Mouse (Mus musculus): Measurements from ENCODE around the gene Cd82. TPM values are rescaled to one million over a fixed set of nuclear protein-coding genes. Genes with fewer than 3 reads are reported as not detected.

Cd82 gene
- polyA plus RNA-seq, 1 experiment from 2014 or later = 90.1 TPM

DNA sequence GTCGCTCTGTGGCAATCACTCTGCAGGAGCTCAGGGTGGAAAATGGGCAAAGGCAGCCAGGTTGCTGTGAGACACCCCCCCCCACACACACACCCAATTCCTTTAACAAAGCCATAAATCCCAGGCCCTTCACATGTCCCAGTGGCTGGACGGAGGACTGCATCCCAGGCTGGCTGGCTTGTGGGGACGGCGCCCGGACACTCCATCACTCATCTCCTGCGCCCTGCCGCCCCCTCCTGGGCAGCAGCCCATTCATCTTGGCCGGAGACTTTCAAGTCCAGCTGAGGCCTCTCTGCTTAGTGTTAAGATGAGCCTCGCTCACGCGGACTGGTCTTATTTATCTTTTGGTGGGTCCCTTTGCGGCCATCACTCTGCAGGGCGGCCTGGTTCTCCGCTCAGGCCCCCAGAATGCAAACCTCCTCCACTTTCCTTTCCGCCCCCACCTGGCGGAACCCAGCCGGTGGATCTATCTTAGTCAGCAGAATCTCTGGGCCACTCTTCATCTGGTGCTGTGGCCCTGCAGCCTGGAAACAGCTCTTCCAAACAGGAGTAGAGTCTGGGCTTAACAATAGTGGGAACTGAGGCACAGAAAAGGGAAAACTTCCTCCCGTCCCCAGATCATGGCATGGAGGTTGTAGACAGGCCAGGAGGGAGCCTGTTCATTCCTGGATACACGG lies 26.1 kb upstream of the Cd82 start:
- Histone ChIP-seq H3K9me3 (replicated peaks) (no peaks in the 10 kb centered on the region), H3K4me3 (replicated peaks) (no peak overlapping the region), H3K36me3 (no peaks in the 10 kb centered on the region), H3K27me3 (peaks cover 9% of the 10 kb centered on the region; the same call in 1 of the 2 replicates), H3K27ac (no peak overlapping the region), H3K4me1 (replicated peaks) (no peaks in the 10 kb centered on the region), H3K4me2 (no peak overlapping the region), H3K9ac (no peak overlapping the region)
- ATAC-seq (ENCODE audit: low read depth) (no peak), DNase-seq (no peak)
- WGBS (ENCODE audit: insufficient replicate concordance) = 45% methylated on average over 19 of the region's 19 CpGs

DNA sequence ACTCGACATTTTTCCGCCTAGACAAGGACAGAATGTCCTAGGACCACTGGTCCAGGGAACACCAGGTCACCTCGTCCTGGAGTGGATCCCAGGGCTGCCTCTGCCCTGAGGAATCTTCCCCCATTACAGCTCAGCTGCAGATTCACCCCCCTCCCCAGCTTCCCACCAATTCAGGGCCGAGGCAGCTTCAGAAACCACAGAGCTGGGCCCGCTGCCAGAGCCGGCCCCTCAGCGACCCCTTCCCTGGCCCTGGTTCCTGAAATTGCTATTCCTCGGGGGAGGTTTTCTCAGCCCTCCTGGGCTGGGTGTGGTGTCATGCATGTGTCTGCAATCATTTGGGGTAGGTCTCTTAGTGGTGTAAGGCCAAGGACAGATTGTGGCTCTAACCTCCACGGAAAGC lies 22.5 kb upstream of the Cd82 start:
- Histone ChIP-seq H3K4me3 (replicated peaks) (no peak overlapping the region), H3K27me3 (peaks cover 9% of the 10 kb centered on the region; the same call in 1 of the 2 replicates), H3K4me2 (no peak overlapping the region), H3K4me1 (replicated peaks) (no peaks in the 10 kb centered on the region), H3K9ac (no peak overlapping the region), H3K36me3 (no peaks in the 10 kb centered on the region), H3K9me3 (replicated peaks) (no peaks in the 10 kb centered on the region), H3K27ac (no peak overlapping the region)
- WGBS (ENCODE audit: insufficient replicate concordance) = 27% methylated on average over 9 of the region's 9 CpGs
- DNase-seq (no peak), ATAC-seq (ENCODE audit: low read depth) (no peak)

DNA sequence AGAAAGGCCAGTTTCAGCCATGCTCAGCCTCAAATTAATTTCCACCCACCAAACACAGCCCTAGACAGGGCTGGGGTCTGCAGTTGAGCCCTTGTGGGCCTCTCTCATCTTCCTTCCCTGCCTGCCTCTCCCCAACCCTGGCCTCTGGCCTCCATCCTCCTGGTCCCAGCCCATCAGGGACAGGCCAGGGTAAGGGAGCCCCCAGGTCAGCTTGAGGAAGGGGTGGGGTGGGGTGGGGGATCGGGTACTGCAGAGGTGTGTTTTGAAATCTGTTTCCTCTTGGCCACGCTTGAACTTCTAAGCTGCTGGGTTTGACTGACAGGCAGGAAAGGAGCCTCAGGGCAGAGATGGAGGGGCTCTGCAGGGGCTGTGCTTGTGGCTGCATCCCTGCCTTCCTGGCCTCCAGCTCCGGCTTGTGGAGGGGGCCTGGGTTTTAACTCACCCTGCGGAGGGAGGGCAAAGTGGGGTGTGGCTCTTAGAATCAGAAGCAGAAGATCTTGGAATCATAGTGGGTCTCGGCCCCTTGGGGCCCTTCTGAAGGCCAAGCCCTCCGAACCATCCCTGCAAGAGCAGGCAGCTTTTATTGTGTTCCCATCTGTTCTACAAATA lies 19.2 kb upstream of the Cd82 start:
- H3K4me3 ChIP-seq (replicated peaks) = no peak overlapping the region

DNA sequence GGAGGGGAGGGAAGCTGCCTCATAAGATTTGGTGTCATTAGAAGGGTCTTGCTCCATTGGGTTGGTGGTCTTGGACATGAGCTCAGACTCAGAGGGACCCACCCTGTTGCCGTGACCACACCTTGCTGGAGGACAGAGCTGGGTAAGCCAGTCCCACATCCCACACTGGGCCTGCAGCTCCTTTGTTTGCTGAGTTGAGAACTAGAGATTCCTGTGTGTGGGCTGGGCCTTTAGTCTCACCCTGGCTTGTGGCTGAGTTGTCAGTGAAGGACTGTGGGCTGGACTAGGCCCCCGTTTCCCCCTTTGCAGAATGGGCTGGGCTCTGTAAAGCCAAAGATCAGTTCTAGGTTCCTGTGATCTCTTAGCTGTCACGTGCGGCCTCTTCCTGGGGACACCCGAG lies 15.8 kb upstream of the Cd82 start:
- no peaks in the 10 kb centered on the region for H3K36me3 ChIP-seq
- peaks cover 18% of the 10 kb centered on the region for H3K27me3 ChIP-seq
- no peak for ATAC-seq (ENCODE audit: low read depth)
- H3K27ac ChIP-seq = no peak overlapping the region
- DNase-seq = no peak
- no peak overlapping the region for H3K4me3 ChIP-seq (replicated peaks)
- no peaks in the 10 kb centered on the region for H3K9me3 ChIP-seq (replicated peaks)
- H3K9ac ChIP-seq = no peak overlapping the region
- H3K4me2 ChIP-seq = no peak overlapping the region
- 34% methylated on average over 5 of the region's 5 CpGs for WGBS (ENCODE audit: insufficient replicate concordance)
- H3K4me1 ChIP-seq (replicated peaks) = no peaks in the 10 kb centered on the region

More for the DNA sequence above, 19.2 kb upstream of the Cd82 start:
- 24% methylated on average over 6 of the region's 6 CpGs for WGBS (ENCODE audit: insufficient replicate concordance)
- H3K9me3 ChIP-seq (replicated peaks) = no peaks in the 10 kb centered on the region
- H3K4me2 ChIP-seq = no peak overlapping the region
- H3K9ac ChIP-seq = no peak overlapping the region
- ATAC-seq (ENCODE audit: low read depth) (no peak), DNase-seq (no peak)
- no peak overlapping the region for H3K27ac ChIP-seq
- H3K4me1 ChIP-seq (replicated peaks) = no peaks in the 10 kb centered on the region
- no peaks in the 10 kb centered on the region for H3K36me3 ChIP-seq
- H3K27me3 ChIP-seq = peaks cover under 1% of the 10 kb centered on the region; the same call in 1 of the 2 replicates

DNA sequence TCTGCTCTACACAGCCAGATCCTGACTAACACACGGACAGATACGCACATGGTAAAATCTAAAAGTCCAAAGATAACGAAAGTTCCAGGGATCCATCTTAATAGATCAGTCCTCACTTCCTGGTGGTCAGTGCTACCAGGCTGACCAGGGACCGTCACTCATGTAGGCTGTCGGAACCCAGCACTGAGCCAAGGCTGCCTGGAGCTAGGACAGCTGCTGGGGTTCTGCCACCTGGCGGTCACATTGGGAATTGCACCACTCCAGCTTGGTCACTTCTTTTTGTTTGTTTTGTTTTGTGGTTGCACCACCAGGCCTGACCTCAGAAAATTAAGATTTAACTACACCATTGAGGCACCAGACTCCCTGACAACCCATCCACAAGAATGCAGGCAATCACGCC lies 14.6 kb upstream of the Cd82 start:
- H3K9ac ChIP-seq = no peak overlapping the region
- no peak for DNase-seq
- H3K36me3 ChIP-seq = no peaks in the 10 kb centered on the region

DNA sequence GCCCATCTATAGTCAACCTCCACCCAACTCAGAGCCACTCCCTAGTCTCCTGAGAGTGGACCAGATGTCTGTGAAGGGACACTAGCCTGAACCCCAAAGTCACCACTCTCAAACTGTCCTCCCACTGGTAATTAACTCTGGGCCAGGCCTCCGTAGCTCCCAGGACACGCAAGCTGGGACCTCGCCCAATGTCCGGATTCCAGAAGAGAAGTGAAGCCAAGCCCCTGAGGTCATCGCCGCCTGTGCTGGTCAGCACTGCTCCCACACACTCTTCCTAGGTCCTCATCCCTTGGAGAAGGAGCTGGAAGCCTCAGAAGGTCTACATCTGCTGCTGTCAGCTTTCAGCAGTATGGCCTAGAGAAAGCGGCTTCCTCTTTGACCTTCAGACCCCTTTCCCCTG lies 13.5 kb upstream of the Cd82 start:
- H3K27me3 ChIP-seq = peaks cover 18% of the 10 kb centered on the region
- H3K4me2 ChIP-seq = no peak overlapping the region
- no peak overlapping the region for H3K4me3 ChIP-seq (replicated peaks)
- WGBS (ENCODE audit: insufficient replicate concordance) = 82% methylated on average over 7 of the region's 7 CpGs
- no peak overlapping the region for H3K9ac ChIP-seq
- DNase-seq = no peak
- no peaks in the 10 kb centered on the region for H3K36me3 ChIP-seq
- H3K9me3 ChIP-seq (replicated peaks) = no peaks in the 10 kb centered on the region
- no peaks in the 10 kb centered on the region for H3K4me1 ChIP-seq (replicated peaks)
- no peak for ATAC-seq (ENCODE audit: low read depth)
- no peak overlapping the region for H3K27ac ChIP-seq

More for the DNA sequence above, 14.6 kb upstream of the Cd82 start:
- H3K4me1 ChIP-seq (replicated peaks) = no peaks in the 10 kb centered on the region
- H3K9me3 ChIP-seq (replicated peaks) = no peaks in the 10 kb centered on the region
- ATAC-seq (ENCODE audit: low read depth) = no peak
- H3K4me2 ChIP-seq = no peak overlapping the region
- H3K27me3 ChIP-seq = peaks cover 18% of the 10 kb centered on the region
- no peak overlapping the region for H3K4me3 ChIP-seq (replicated peaks)
- H3K27ac ChIP-seq = no peak overlapping the region
- 41% methylated on average over 7 of the region's 7 CpGs for WGBS (ENCODE audit: insufficient replicate concordance)

DNA sequence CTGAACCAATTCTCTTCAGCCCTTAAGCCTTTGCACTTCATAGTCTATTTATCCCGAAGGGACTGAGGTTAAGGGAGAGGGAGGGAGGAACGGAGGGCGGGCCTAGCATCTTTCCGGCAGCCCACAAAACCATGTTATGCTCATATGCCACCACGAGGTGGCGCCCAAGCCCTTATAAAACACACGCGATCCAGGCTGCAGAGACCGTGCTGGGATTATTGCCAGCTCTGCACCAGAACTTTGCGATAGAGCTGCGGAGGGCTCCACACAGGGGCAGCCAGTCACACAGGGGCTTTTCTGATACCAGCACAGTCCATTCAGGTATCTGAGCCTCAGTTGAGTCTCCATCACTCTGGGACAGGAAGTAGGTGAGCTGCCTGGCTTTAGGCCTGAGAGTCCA lies 12.1 kb upstream of the Cd82 start:
- H3K9ac ChIP-seq = no peak overlapping the region
- H3K27me3 ChIP-seq = peaks cover 18% of the 10 kb centered on the region
- H3K9me3 ChIP-seq (replicated peaks) = no peaks in the 10 kb centered on the region
- H3K36me3 ChIP-seq = no peaks in the 10 kb centered on the region
- no peak overlapping the region for H3K4me2 ChIP-seq
- DNase-seq = peak; percentile 65
- peaks cover 11% of the 10 kb centered on the region for H3K4me1 ChIP-seq (replicated peaks)
- peak; percentile 8; the same call in 1 of the 2 replicates for ATAC-seq (ENCODE audit: low read depth)
- no peak overlapping the region for H3K4me3 ChIP-seq (replicated peaks)
- WGBS (ENCODE audit: insufficient replicate concordance) = 1% methylated on average over 11 of the region's 11 CpGs
- no peak overlapping the region for H3K27ac ChIP-seq

DNA sequence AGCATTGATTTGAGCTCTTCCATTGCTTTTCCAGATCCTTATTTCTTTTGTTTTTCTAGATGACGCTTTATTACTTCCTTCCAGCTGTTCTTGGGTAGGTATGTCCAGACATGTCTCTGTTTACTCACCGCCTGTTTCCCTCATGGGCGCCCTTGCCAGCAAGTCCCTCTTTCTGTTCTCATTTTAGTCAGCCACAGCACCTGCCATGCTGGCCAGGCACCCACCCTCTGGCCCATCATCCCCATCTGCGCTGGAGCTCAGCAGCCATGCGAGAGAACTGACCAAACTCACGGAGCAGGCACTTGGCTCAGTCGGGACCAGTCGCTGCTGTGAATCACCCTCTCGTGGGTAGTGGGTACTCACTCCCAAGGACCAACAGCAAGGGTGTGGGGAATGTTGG lies 11.0 kb upstream of the Cd82 start:
- Histone ChIP-seq H3K4me3 (replicated peaks) (no peak overlapping the region), H3K9me3 (replicated peaks) (no peaks in the 10 kb centered on the region), H3K4me1 (replicated peaks) (peaks cover 23% of the 10 kb centered on the region), H3K27ac (no peak overlapping the region), H3K9ac (no peak overlapping the region), H3K36me3 (no peaks in the 10 kb centered on the region), H3K4me2 (no peak overlapping the region), H3K27me3 (peaks cover 18% of the 10 kb centered on the region)
- DNase-seq (no peak), ATAC-seq (ENCODE audit: low read depth) (no peak)
- 69% methylated on average over 9 of the region's 9 CpGs for WGBS (ENCODE audit: insufficient replicate concordance)

DNA sequence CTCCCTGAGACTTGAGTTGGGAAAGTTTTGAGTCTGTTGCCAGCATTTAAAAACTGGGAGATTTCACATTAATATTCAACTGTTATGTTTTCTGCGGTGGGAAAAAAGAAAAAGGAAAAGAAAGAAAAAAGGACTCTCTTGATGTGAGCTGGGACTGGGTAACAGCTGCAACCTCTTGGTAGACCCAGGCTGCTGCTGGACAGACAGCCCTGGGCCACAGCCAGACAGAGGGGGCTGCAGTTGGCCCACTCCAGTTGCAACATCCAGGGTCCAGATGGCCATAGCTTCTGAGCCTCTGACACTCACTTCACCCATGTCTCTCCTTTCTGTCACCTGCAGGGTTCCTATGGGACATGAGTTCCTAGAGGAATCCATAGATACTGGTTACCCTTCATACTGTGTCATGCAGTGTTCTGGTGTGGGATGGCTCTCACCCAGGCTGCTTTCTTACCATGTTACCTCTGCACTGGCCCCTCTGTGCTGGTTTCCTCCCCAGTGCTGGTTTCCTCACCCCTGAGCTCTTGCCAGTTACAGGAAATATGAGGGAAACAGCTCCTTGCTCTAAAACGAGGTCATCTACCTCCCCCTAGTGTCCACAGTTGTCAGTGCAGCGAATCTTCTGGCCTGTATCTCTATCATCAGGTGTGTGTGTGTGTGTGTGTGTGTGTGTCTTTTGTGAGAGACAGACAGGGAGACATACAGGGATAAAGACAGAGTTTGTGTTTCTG lies 8.1 kb upstream of the Cd82 start:
- H3K4me2 ChIP-seq = peak overlapping the region; percentile 86
- peak overlapping the region; percentile 76 for H3K9ac ChIP-seq

DNA sequence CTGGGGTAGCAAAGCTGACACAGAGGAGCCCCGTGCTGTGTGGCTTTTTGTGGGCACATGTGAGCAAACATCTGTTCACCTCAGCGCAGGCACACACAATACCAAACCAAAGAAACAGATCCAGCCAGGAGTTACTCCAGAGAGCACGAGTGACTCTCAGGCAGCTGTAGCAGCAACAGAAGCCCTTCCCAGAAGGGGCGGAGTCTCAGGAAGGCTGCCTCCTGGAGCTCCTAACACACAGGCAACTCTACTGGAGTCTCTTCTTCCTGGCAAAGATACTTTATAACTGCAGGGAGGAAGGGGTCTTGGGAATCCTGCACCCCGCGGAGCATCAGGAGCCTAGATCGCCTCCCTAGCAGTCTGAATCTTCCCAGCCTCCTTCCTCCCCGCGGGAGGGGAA lies 7.2 kb upstream of the Cd82 start:
- Histone ChIP-seq H3K36me3 (no peaks in the 10 kb centered on the region), H3K27ac (peak overlapping the region; percentile 68), H3K4me2 (peak overlapping the region; percentile 86), H3K4me3 (replicated peaks) (peak overlapping the region; percentile 61), H3K27me3 (0 out of 2 replicates have a peak, but pooled peaks cover 3% of the 10 kb centered on the region), H3K4me1 (replicated peaks) (peaks cover 52% of the 10 kb centered on the region), H3K9me3 (replicated peaks) (no peaks in the 10 kb centered on the region), H3K9ac (peak overlapping the region; percentile 76)
- WGBS (ENCODE audit: insufficient replicate concordance) = 1% methylated on average over 9 of the region's 9 CpGs
- ATAC-seq (ENCODE audit: low read depth) = peak; percentile 67
- peak; percentile 52 for DNase-seq

More for the DNA sequence above, 8.1 kb upstream of the Cd82 start:
- peaks cover 43% of the 10 kb centered on the region for H3K4me1 ChIP-seq (replicated peaks)
- WGBS (ENCODE audit: insufficient replicate concordance) = 13% methylated on average over 3 of the region's 3 CpGs
- 0 out of 2 replicates have a peak overlapping the region, but pooled peaks have one; percentile 37 for H3K27ac ChIP-seq
- no peaks in the 10 kb centered on the region for H3K9me3 ChIP-seq (replicated peaks)
- H3K36me3 ChIP-seq = no peaks in the 10 kb centered on the region
- ATAC-seq (ENCODE audit: low read depth) (peak; percentile 14; the same call in 1 of the 2 replicates), DNase-seq (peak; percentile 67)
- H3K4me3 ChIP-seq (replicated peaks) = peak overlapping the region; percentile 61
- peaks cover 6% of the 10 kb centered on the region; the same call in 1 of the 2 replicates for H3K27me3 ChIP-seq

DNA sequence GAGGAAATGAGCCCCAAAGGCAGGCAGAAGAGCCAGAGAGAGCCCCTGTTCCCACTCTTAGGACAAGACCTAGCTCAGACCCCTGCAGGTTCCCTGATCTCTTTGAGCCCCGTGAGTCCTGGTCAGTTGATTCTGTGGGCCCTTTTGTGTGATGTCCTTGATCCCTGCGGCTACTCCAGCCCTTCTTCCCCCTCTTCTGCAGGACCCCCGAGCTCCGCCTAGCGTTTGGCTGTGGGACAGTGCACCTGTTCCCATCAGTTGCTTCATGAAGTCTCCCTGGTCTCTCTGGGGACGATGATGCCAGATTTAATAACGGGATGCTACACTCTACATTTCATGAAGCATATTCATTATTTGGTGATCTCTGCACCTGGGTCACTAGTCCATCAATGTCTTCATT lies 6.2 kb upstream of the Cd82 start:
- DNase-seq (no peak), ATAC-seq (ENCODE audit: low read depth) (no peak)
- Histone ChIP-seq H3K4me3 (replicated peaks) (no peak overlapping the region), H3K36me3 (no peaks in the 10 kb centered on the region), H3K4me1 (replicated peaks) (peaks cover 60% of the 10 kb centered on the region), H3K9me3 (replicated peaks) (no peaks in the 10 kb centered on the region), H3K27me3 (no peaks in the 10 kb centered on the region), H3K9ac (no peak overlapping the region), H3K27ac (0 out of 2 replicates have a peak overlapping the region, but pooled peaks have one; percentile 2), H3K4me2 (no peak overlapping the region)
- WGBS (ENCODE audit: insufficient replicate concordance) = 10% methylated on average over 7 of the region's 7 CpGs
